Mouse (Mus musculus): ENCODE results near the gene Cacnb1. TPM values are rescaled to one million over a fixed set of nuclear protein-coding genes. Genes with fewer than 3 reads are reported as not detected.

The Cacnb1 gene
- polyA plus RNA-seq, 1 experiment from 2014 or later = 10.3 TPM

- H3K36me3 ChIP-seq (ENCODE audit: control insufficient read depth, insufficient read depth, low read length) = peaks cover 2% of the 10 kb centered on the region; the same call in 1 of the 2 replicates
- H3K4me2 ChIP-seq = no peak overlapping the region
- no peak overlapping the region for H3K9ac ChIP-seq (ENCODE audit: low read length)
- H3K4me1 ChIP-seq (ENCODE audit: control insufficient read depth, insufficient read depth, low read length) = peaks cover 10% of the 10 kb centered on the region
- H3K27ac ChIP-seq (ENCODE audit: low read depth, low read length) = no peak overlapping the region
- H3K27me3 ChIP-seq (ENCODE audit: control insufficient read depth, insufficient read depth, low read length) = peaks cover 2% of the 10 kb centered on the region; the same call in 1 of the 2 replicates
- no peak overlapping the region for H3K4me3 ChIP-seq (ENCODE audit: low read depth, low read length)
- 83% methylated on average over 10 of the region's 10 CpGs for WGBS
- ATAC-seq (ENCODE audit: low FRiP score) (no peak), DNase-seq (ENCODE audit: low spot score, missing footprints) (no peak)
- no peaks in the 10 kb centered on the region for H3K9me3 ChIP-seq (ENCODE audit: control insufficient read depth, low read length)
Measured at GRCm38 (mm10) chr11:98005686-98006085, 17.1 kb downstream of the Cacnb1 start.

- WGBS = 48% methylated on average over 13 of the region's 13 CpGs
- H3K9ac ChIP-seq (ENCODE audit: low read length) = no peak overlapping the region
- DNase-seq (ENCODE audit: low spot score, missing footprints) (no peak), ATAC-seq (ENCODE audit: low FRiP score) (no peak)
- H3K27ac ChIP-seq (ENCODE audit: low read depth, low read length) = no peak overlapping the region
- peaks cover 2% of the 10 kb centered on the region; the same call in 1 of the 2 replicates for H3K27me3 ChIP-seq (ENCODE audit: control insufficient read depth, insufficient read depth, low read length)
- no peak overlapping the region for H3K4me3 ChIP-seq (ENCODE audit: low read depth, low read length)
- peaks cover 2% of the 10 kb centered on the region; the same call in 1 of the 2 replicates for H3K36me3 ChIP-seq (ENCODE audit: control insufficient read depth, insufficient read depth, low read length)
- H3K4me2 ChIP-seq = no peak overlapping the region
- H3K4me1 ChIP-seq (ENCODE audit: control insufficient read depth, insufficient read depth, low read length) = peaks cover 10% of the 10 kb centered on the region
- H3K9me3 ChIP-seq (ENCODE audit: control insufficient read depth, low read length) = no peaks in the 10 kb centered on the region
Measured at GRCm38 (mm10) chr11:98005076-98005475, 17.8 kb downstream of the Cacnb1 start.

- Histone ChIP-seq H3K9ac (ENCODE audit: low read length) (no peak overlapping the region), H3K36me3 (ENCODE audit: control insufficient read depth, insufficient read depth, low read length) (peaks cover 2% of the 10 kb centered on the region; the same call in 1 of the 2 replicates), H3K27ac (ENCODE audit: low read depth, low read length) (no peak overlapping the region), H3K9me3 (ENCODE audit: control insufficient read depth, low read length) (no peaks in the 10 kb centered on the region), H3K27me3 (ENCODE audit: control insufficient read depth, insufficient read depth, low read length) (peaks cover 2% of the 10 kb centered on the region; the same call in 1 of the 2 replicates), H3K4me2 (no peak overlapping the region), H3K4me3 (ENCODE audit: low read depth, low read length) (no peak overlapping the region), H3K4me1 (ENCODE audit: control insufficient read depth, insufficient read depth, low read length) (peaks cover 10% of the 10 kb centered on the region)
- DNase-seq (ENCODE audit: low spot score, missing footprints) (no peak), ATAC-seq (ENCODE audit: low FRiP score) (no peak)
- WGBS = 90% methylated on average over 8 of the region's 8 CpGs
Measured at GRCm38 (mm10) chr11:98004161-98004560, 18.7 kb downstream of the Cacnb1 start.

- ATAC-seq (ENCODE audit: low FRiP score) = peak; percentile 36; the same call in 1 of the 2 replicates
- Histone ChIP-seq H3K4me2 (peak overlapping the region; percentile 20), H3K4me3 (ENCODE audit: low read depth, low read length) (no peak overlapping the region)
Measured at GRCm38 (mm10) chr11:98003171-98003671, 19.6 kb downstream of the Cacnb1 start.

GRCm38 (mm10) chr11:98002627-98003026, 20.2 kb downstream of the Cacnb1 start:
- 5% methylated on average over 12 of the region's 12 CpGs for WGBS
- H3K9me3 ChIP-seq (ENCODE audit: control insufficient read depth, low read length) = no peaks in the 10 kb centered on the region
- H3K27ac ChIP-seq (ENCODE audit: low read depth, low read length) = no peak overlapping the region
- peaks cover 2% of the 10 kb centered on the region; the same call in 1 of the 2 replicates for H3K27me3 ChIP-seq (ENCODE audit: control insufficient read depth, insufficient read depth, low read length)
- peak overlapping the region; percentile 20 for H3K4me2 ChIP-seq
- DNase-seq (ENCODE audit: low spot score, missing footprints) = peak; percentile 98
- H3K9ac ChIP-seq (ENCODE audit: low read length) = no peak overlapping the region
- H3K4me1 ChIP-seq (ENCODE audit: control insufficient read depth, insufficient read depth, low read length) = peaks cover 10% of the 10 kb centered on the region
- 0 out of 2 replicates have a peak overlapping the region, but pooled peaks have one; percentile 0 for H3K4me3 ChIP-seq (ENCODE audit: low read depth, low read length)
- ATAC-seq (ENCODE audit: low FRiP score) = peak; percentile 25; the same call in 1 of the 2 replicates
- H3K36me3 ChIP-seq (ENCODE audit: control insufficient read depth, insufficient read depth, low read length) = no peaks in the 10 kb centered on the region

More at GRCm38 (mm10) chr11:98003171-98003671, 19.6 kb downstream of the Cacnb1 start:
- DNase-seq (ENCODE audit: low spot score, missing footprints) = no peak
- H3K9ac ChIP-seq (ENCODE audit: low read length) = no peak overlapping the region
- peaks cover 10% of the 10 kb centered on the region for H3K4me1 ChIP-seq (ENCODE audit: control insufficient read depth, insufficient read depth, low read length)
- peaks cover 2% of the 10 kb centered on the region; the same call in 1 of the 2 replicates for H3K27me3 ChIP-seq (ENCODE audit: control insufficient read depth, insufficient read depth, low read length)
- no peaks in the 10 kb centered on the region for H3K36me3 ChIP-seq (ENCODE audit: control insufficient read depth, insufficient read depth, low read length)
- H3K27ac ChIP-seq (ENCODE audit: low read depth, low read length) = no peak overlapping the region
- H3K9me3 ChIP-seq (ENCODE audit: control insufficient read depth, low read length) = no peaks in the 10 kb centered on the region
- 33% methylated on average over 17 of the region's 17 CpGs for WGBS

GRCm38 (mm10) chr11:98001986-98002385, 20.8 kb downstream of the Cacnb1 start:
- no peak overlapping the region for H3K4me3 ChIP-seq (ENCODE audit: low read depth, low read length)

GRCm38 (mm10) chr11:98001351-98001824, 21.4 kb downstream of the Cacnb1 start:
- Histone ChIP-seq H3K9ac (ENCODE audit: low read length) (no peak overlapping the region), H3K9me3 (ENCODE audit: control insufficient read depth, low read length) (no peaks in the 10 kb centered on the region), H3K27ac (ENCODE audit: low read depth, low read length) (no peak overlapping the region), H3K4me2 (no peak overlapping the region), H3K36me3 (ENCODE audit: control insufficient read depth, insufficient read depth, low read length) (no peaks in the 10 kb centered on the region), H3K4me3 (ENCODE audit: low read depth, low read length) (no peak overlapping the region), H3K4me1 (ENCODE audit: control insufficient read depth, insufficient read depth, low read length) (peaks cover 10% of the 10 kb centered on the region), H3K27me3 (ENCODE audit: control insufficient read depth, insufficient read depth, low read length) (peaks cover 2% of the 10 kb centered on the region; the same call in 1 of the 2 replicates)
- no peak for ATAC-seq (ENCODE audit: low FRiP score)
- WGBS = 33% methylated on average over 11 of the region's 11 CpGs
- no peak for DNase-seq (ENCODE audit: low spot score, missing footprints)

More at GRCm38 (mm10) chr11:98001986-98002385, 20.8 kb downstream of the Cacnb1 start:
- H3K27ac ChIP-seq (ENCODE audit: low read depth, low read length) = no peak overlapping the region
- H3K4me2 ChIP-seq = no peak overlapping the region
- no peak for ATAC-seq (ENCODE audit: low FRiP score)
- peaks cover 2% of the 10 kb centered on the region; the same call in 1 of the 2 replicates for H3K27me3 ChIP-seq (ENCODE audit: control insufficient read depth, insufficient read depth, low read length)
- H3K4me1 ChIP-seq (ENCODE audit: control insufficient read depth, insufficient read depth, low read length) = peaks cover 10% of the 10 kb centered on the region
- no peaks in the 10 kb centered on the region for H3K9me3 ChIP-seq (ENCODE audit: control insufficient read depth, low read length)
- 61% methylated on average over 6 of the region's 6 CpGs for WGBS
- no peak for DNase-seq (ENCODE audit: low spot score, missing footprints)
- H3K9ac ChIP-seq (ENCODE audit: low read length) = no peak overlapping the region
- H3K36me3 ChIP-seq (ENCODE audit: control insufficient read depth, insufficient read depth, low read length) = no peaks in the 10 kb centered on the region

GRCm38 (mm10) chr11:98000378-98001140, 22.3 kb downstream of the Cacnb1 start:
- Histone ChIP-seq H3K9ac (ENCODE audit: low read length) (no peak overlapping the region), H3K4me3 (ENCODE audit: low read depth, low read length) (no peak overlapping the region), H3K27ac (ENCODE audit: low read depth, low read length) (no peak overlapping the region), H3K36me3 (ENCODE audit: control insufficient read depth, insufficient read depth, low read length) (no peaks in the 10 kb centered on the region), H3K4me1 (ENCODE audit: control insufficient read depth, insufficient read depth, low read length) (peaks cover 14% of the 10 kb centered on the region), H3K9me3 (ENCODE audit: control insufficient read depth, low read length) (no peaks in the 10 kb centered on the region), H3K4me2 (no peak overlapping the region), H3K27me3 (ENCODE audit: control insufficient read depth, insufficient read depth, low read length) (peaks cover 2% of the 10 kb centered on the region; the same call in 1 of the 2 replicates)
- 55% methylated on average over 7 of the region's 7 CpGs for WGBS
- DNase-seq (ENCODE audit: low spot score, missing footprints) (no peak), ATAC-seq (ENCODE audit: low FRiP score) (no peak)

- peaks cover 22% of the 10 kb centered on the region for H3K4me1 ChIP-seq (ENCODE audit: control insufficient read depth, insufficient read depth, low read length)
Measured at GRCm38 (mm10) chr11:97999748-98000147, 23.1 kb downstream of the Cacnb1 start.

More at GRCm38 (mm10) chr11:97999748-98000147, 23.1 kb downstream of the Cacnb1 start:
- Histone ChIP-seq H3K27ac (ENCODE audit: low read depth, low read length) (no peak overlapping the region), H3K9me3 (ENCODE audit: control insufficient read depth, low read length) (no peaks in the 10 kb centered on the region), H3K4me3 (ENCODE audit: low read depth, low read length) (no peak overlapping the region), H3K4me2 (no peak overlapping the region), H3K27me3 (ENCODE audit: control insufficient read depth, insufficient read depth, low read length) (peaks cover 2% of the 10 kb centered on the region; the same call in 1 of the 2 replicates), H3K9ac (ENCODE audit: low read length) (no peak overlapping the region), H3K36me3 (ENCODE audit: control insufficient read depth, insufficient read depth, low read length) (no peaks in the 10 kb centered on the region)
- ATAC-seq (ENCODE audit: low FRiP score) = no peak
- WGBS = 66% methylated on average over 5 of the region's 5 CpGs
- DNase-seq (ENCODE audit: low spot score, missing footprints) = no peak
